Mouse (Mus musculus) heart, embryonic 14.5 days (tissue): Measurements from ENCODE around the gene Hspa12a. TPM values are rescaled to one million over a fixed set of nuclear protein-coding genes. Genes with fewer than 3 reads are reported as not detected.

ENCODE experiments used
- ATAC-seq: fragments of 200-750 bp; cut with Nextera tagmentation; 2 replicates; pipeline ENCODE4 v1.8.0; 2017; ENCODE audit warnings: low read depth, moderate TSS enrichment; ENCODE audit not compliant: insufficient number of reproducible peaks, insufficient read depth, low FRiP score
- H3K27ac ChIP-seq, 2 experiments: fragments of 200-500 bp in 1 of 2; fragments of 300-500 bp in 1 of 2; sonication (generic) in 1 of 2; replicated peaks in 1 of 2; 2 replicates each; pipeline ENCODE4 v1.5.1; 2012 to 2014; ENCODE audit warnings: low read depth in 2 of 2, low read length in 2 of 2, control low read depth in 1 of 2, mild to moderate bottlenecking in 1 of 2, mixed read lengths in 1 of 2; ENCODE audit not compliant: control insufficient read depth in 1 of 2, insufficient read depth in 1 of 2
- H3K27me3 ChIP-seq: fragments of 300-500 bp; sonication (generic); 2 replicates; pipeline ENCODE4 v1.6.1; 2014; ENCODE audit warnings: mild to moderate bottlenecking, low read length, control low read depth; ENCODE audit not compliant: control insufficient read depth, insufficient read depth
- H3K36me3 ChIP-seq: fragments of 300-500 bp; sonication (generic); 2 replicates; pipeline ENCODE4 v1.6.1; 2014; ENCODE audit warnings: mild to moderate bottlenecking, control low read depth, low read length, mixed read lengths; ENCODE audit not compliant: control insufficient read depth, insufficient read depth
- H3K4me1 ChIP-seq, 2 experiments: fragments of 200-500 bp in 1 of 2; fragments of 300-500 bp in 1 of 2; sonication (generic) in 1 of 2; 2 replicates each; pipeline ENCODE4 v1.6.1; 2012 to 2014; ENCODE audit warnings: low read length in 2 of 2, control low read depth in 1 of 2, mixed read lengths in 1 of 2; ENCODE audit not compliant: control insufficient read depth in 2 of 2, insufficient read depth in 2 of 2
- H3K4me2 ChIP-seq: fragments of 300-500 bp; sonication (generic); 2 replicates; pipeline ENCODE4 v1.6.1; 2014; ENCODE audit warnings: mild to moderate bottlenecking, low read length
- H3K4me3 ChIP-seq, 2 experiments: fragments of 200-500 bp in 1 of 2; fragments of 300-500 bp in 1 of 2; sonication (generic) in 1 of 2; 2 replicates each; pipeline ENCODE4 v1.5.1; 2012 to 2014; ENCODE audit warnings: low read length in 2 of 2, mild to moderate bottlenecking in 2 of 2, control low read depth in 1 of 2, low read depth in 1 of 2, moderate library complexity in 1 of 2; ENCODE audit not compliant: control insufficient read depth in 1 of 2, insufficient read depth in 1 of 2
- H3K9ac ChIP-seq: fragments of 300-500 bp; sonication (generic); 2 replicates; pipeline ENCODE4 v1.6.1; 2014; ENCODE audit warnings: mild to moderate bottlenecking, low read length
- H3K9me3 ChIP-seq: fragments of 300-500 bp; sonication (generic); 2 replicates; pipeline ENCODE4 v1.6.1; 2016; ENCODE audit warnings: low read length, control low read depth; ENCODE audit not compliant: control insufficient read depth
- WGBS: fragments of 180-500 bp; shearing (Covaris S2); extraction: QIAGEN DNeasy Blood & Tissue Kit; methylation state at CpG from one replicate; pipeline ENCODE4 v1.1.7; 2014; 5-methylcytosine and 5-hydroxymethylcytosine counted together
- polyA plus RNA-seq: library from polyadenylated mRNA; unstranded; fragments of >200 nt; fragmentation: Nextera tagmentation; extraction: Ambion mirVana; gene quantifications from 2 replicates; pipeline ENCODE4 v1.2.1, GENCODE M21; 2014

Hspa12a gene
- polyA plus RNA-seq, 1 experiment from 2014 or later: 8.4 TPM

GRCm38 (mm10) chr19:58830182-58830581 is 113.3 kb downstream of the Hspa12a start:
- Histone ChIP-seq H3K9ac (no peak overlapping the region), H3K9me3 (no peaks in the 10 kb centered on the region), H3K27me3 (no peaks in the 10 kb centered on the region), H3K4me1 (peaks cover 3 to 4% of the 10 kb centered on the region in 2 experiments; a peak in 3 of 4 replicates), H3K27ac (no peak overlapping the region), H3K36me3 (no peaks in the 10 kb centered on the region), H3K4me3 (no peak overlapping the region), H3K4me2 (no peak overlapping the region)
- ATAC-seq: no peak
- WGBS: 88% methylated on average over 7 of the region's 7 CpGs

GRCm38 (mm10) chr19:58829575-58829974 is 113.9 kb downstream of the Hspa12a start:
- Histone ChIP-seq H3K9me3 (no peaks in the 10 kb centered on the region), H3K9ac (no peak overlapping the region), H3K27me3 (no peaks in the 10 kb centered on the region), H3K36me3 (no peaks in the 10 kb centered on the region), H3K4me1 (peaks cover 3 to 4% of the 10 kb centered on the region in 2 experiments; a peak in 3 of 4 replicates), H3K27ac (no peak overlapping the region), H3K4me3 (no peak overlapping the region), H3K4me2 (no peak overlapping the region)
- ATAC-seq: no peak
- 67% methylated on average over 5 of the region's 5 CpGs for WGBS

- ATAC-seq: no peak
- H3K4me1 ChIP-seq: peaks cover 13 to 16% of the 10 kb centered on the region in 2 experiments
- no peak overlapping the region for H3K4me3 ChIP-seq
- H3K9ac ChIP-seq: no peak overlapping the region
- H3K9me3 ChIP-seq: no peaks in the 10 kb centered on the region
- no peaks in the 10 kb centered on the region for H3K36me3 ChIP-seq
- no peaks in the 10 kb centered on the region for H3K27me3 ChIP-seq
- WGBS: 57% methylated on average over 7 of the region's 7 CpGs
- no peak overlapping the region for H3K27ac ChIP-seq
- H3K4me2 ChIP-seq: no peak overlapping the region
Observed at GRCm38 (mm10) chr19:58827656-58828055, 115.8 kb downstream of the Hspa12a start.

- no peak overlapping the region for H3K4me3 ChIP-seq
- H3K9ac ChIP-seq: no peak overlapping the region
- peaks cover 22 to 33% of the 10 kb centered on the region in 2 experiments for H3K4me1 ChIP-seq
- H3K4me2 ChIP-seq: no peak overlapping the region
- 21% methylated on average over 1 of the region's 1 CpGs for WGBS
- no peak for ATAC-seq
- no peaks in the 10 kb centered on the region for H3K36me3 ChIP-seq
- no peaks in the 10 kb centered on the region for H3K27me3 ChIP-seq
- peak overlapping the region; percentile 42 to 98 for H3K27ac ChIP-seq
- no peaks in the 10 kb centered on the region for H3K9me3 ChIP-seq
Observed at GRCm38 (mm10) chr19:58824316-58824715, 119.1 kb downstream of the Hspa12a start.

- Histone ChIP-seq H3K4me1 (peaks cover 30 to 44% of the 10 kb centered on the region in 2 experiments), H3K4me2 (no peak overlapping the region), H3K27ac (peak overlapping the region; percentile 98), H3K4me3 (no peak overlapping the region), H3K36me3 (no peaks in the 10 kb centered on the region), H3K9ac (no peak overlapping the region), H3K27me3 (no peaks in the 10 kb centered on the region), H3K9me3 (no peaks in the 10 kb centered on the region)
- ATAC-seq: no peak
- WGBS: 83% methylated on average over 3 of the region's 3 CpGs
Observed at GRCm38 (mm10) chr19:58823301-58823700, 120.2 kb downstream of the Hspa12a start.

DNA sequence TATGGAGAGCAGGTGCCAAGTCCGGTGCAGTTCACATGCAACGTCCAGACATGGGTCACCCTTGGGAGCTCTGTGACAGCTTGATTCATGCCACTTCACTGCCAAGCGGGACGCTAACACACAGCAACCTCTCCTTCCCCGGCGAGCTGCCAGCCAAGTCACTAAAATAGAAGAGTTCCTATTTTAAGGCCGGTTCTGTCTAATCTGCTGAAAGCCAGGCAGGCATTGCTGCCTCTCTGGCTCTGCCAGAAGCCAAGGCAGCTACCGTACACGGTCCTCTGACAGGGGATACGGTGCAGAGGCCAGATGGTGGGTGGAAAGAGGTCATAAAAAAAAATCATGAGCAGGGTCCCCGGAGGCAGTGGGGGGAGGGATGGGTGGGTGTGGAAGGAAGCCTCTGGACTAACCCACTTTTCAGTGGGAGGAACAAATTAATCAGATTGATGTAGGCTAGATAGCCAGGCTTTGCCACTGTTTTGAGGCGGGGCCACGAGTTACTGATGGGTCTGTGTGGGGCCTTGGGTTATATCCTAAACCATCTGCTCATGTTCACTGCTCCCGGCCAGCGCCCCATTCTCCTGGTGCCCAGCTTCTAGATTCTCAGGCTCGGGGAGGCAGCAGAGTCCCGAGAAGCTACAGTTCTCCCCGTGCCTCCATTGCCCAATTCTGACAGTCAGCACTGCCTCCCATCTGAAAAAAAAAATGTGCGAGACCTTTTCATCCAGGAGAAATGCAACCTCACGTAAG is 120.8 kb downstream of the Hspa12a start:
- H3K4me2 ChIP-seq: peak overlapping the region; percentile 47
- peaks cover 34 to 48% of the 10 kb centered on the region in 2 experiments for H3K4me1 ChIP-seq
- WGBS: 43% methylated on average over 20 of the region's 20 CpGs
- peak overlapping the region; percentile 98 for H3K27ac ChIP-seq
- 0 out of 2 replicates have a peak, but pooled peaks cover 3% of the 10 kb centered on the region for H3K36me3 ChIP-seq
- peak overlapping the region; percentile 61 for H3K9ac ChIP-seq
- ATAC-seq: peak; percentile 83
- no peaks in the 10 kb centered on the region for H3K27me3 ChIP-seq
- no peaks in the 10 kb centered on the region for H3K9me3 ChIP-seq
- H3K4me3 ChIP-seq: no peak overlapping the region

- Histone ChIP-seq H3K4me2 (peak overlapping the region; percentile 19; the same call in 1 of the 2 replicates), H3K27me3 (no peaks in the 10 kb centered on the region), H3K9me3 (no peaks in the 10 kb centered on the region), H3K9ac (no peak overlapping the region), H3K27ac (peak overlapping the region; percentile 87 to 89), H3K4me1 (peaks cover 40 to 50% of the 10 kb centered on the region in 2 experiments), H3K4me3 (no peak overlapping the region), H3K36me3 (0 out of 2 replicates have a peak, but pooled peaks cover 3% of the 10 kb centered on the region)
- 33% methylated on average over 14 of the region's 14 CpGs for WGBS
- 0 out of 2 replicates have a peak, but pooled peaks have one; percentile 17 for ATAC-seq
Observed at GRCm38 (mm10) chr19:58818571-58819415, 124.7 kb downstream of the Hspa12a start.
